Mouse (Mus musculus): ENCODE measurements at regions not wholly inside any gene's neighbourhood (a gene's known extent, or its start where the extent isn't known, plus 50 kb on each side); places are given as distances from the start of the nearest gene placed in this dataset.

DNA sequence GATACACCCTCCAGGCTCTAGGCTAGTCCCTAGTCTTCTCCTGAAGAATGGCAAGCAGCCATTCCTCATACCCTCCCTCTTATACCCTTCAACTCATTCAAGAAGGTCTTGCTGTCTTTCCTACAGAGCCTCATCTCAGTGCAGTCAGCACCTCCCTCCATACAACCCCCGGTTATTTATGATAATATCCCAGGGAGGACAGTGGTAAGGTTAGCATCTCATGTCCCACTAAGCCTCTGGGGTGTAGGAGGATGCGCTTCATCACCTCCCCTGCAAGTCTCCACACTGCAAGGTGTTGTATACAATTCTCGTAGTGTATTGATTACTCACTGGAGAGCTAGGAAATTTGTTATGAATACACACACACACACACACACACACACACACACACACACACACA is 80.2 kb upstream of the Shisa6 start:
- no peak for DNase-seq (ENCODE audit: low read depth, low spot score)

DNA sequence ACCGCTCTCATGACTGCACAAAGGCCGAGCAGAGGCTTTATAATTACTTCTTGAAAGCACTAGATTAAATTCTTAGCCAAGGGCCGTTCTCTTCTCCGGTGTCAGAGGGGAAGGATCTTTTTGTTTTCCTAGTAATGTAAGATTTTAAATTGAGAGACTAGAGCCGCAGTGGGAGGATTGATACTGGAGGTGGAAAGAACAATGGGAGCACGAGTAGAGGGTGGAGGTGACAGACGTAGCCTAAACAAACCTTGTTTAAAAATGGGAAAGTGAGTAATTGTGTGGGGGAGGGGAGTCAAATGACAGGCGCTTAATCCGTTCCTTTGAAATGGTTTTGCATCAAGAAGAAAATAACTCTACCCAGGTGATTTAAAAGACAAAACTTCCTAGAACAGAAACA is 80.9 kb upstream of the Shisa6 start:
- DNase-seq (ENCODE audit: low read depth, low spot score) = no peak

DNA sequence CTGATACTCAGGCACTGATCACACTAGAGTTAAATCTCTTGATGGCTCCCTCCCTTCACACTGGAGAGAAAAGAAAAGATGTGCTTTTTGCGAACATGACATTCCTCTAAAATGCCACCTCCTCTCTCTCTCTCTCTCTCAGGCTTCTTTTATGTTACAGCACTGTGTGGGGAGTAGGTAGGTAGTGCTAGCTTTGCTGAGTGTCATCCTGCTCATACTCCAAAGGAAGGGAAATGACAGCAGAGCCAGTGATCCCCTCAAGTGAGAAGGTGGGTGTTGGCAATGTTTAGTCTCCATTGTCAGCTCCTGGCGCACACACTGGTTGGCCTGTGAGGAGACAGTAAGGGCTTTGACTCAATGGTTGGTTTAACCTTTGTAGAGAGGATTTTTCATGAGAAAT is 84.0 kb upstream of the Shisa6 start:
- no peak for DNase-seq (ENCODE audit: low read depth, low spot score)

DNA sequence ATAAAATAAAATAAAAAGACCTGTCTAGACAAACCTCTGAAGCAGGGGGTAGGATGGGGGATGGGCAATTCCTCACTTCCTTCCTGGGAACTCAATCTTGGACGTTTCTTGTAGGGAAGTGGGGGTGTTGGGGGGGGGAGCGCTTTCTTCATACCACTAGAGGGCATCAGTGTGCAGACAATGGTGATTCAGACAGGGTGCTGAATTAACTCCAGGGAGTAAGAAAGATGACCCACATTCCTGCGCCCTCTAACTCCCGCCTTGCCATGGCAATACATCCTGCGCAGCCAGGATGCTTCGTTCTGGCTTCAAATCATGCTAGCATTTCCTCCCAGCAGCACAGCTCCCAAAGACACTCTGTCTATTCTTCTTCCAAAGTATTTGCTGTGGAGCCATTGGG is 87.4 kb upstream of the Shisa6 start:
- DNase-seq (ENCODE audit: low read depth, low spot score) = no peak

DNA sequence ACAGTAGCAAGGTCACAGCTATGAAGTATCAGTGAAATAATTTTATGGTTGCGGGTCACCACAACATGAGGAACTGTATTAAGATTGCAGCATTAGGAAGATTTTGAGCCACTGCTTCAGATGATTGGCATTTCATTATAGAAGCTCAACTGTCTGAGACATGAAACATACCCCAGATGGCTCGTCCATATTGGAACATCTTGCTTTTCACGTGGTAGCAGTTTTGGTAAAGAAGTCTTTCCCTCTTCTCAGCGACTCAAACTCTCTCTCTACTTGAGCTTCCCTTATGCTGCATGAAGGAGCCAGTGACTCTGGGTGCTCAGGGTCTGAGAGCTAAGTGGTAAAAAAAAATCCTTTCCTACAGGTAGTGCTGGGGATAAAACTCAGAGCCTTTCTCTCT is 99.7 kb upstream of the Shisa6 start:
- DNase-seq (ENCODE audit: low read depth, low spot score) = peak; percentile 6

DNA sequence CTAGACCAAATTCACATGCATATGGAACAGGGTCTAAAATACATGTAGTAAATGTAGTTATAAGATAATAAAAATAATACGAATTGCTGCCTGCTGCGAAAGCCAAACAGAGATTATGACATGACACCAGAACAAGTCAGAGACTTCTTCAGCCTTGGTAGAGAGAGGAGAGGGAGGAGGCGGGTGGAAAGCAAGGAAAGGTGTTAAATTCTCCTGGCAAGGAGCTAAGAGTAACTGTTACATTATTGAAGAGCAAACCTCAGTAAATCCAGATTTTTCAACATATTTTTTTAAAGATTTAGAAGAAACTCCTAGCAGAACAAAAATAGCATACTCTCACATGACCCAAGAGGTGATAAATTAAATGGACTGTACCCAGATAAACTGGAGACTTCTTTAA is 131.0 kb upstream of the Shisa6 start:
- DNase-seq (ENCODE audit: low read depth, low spot score) = no peak

DNA sequence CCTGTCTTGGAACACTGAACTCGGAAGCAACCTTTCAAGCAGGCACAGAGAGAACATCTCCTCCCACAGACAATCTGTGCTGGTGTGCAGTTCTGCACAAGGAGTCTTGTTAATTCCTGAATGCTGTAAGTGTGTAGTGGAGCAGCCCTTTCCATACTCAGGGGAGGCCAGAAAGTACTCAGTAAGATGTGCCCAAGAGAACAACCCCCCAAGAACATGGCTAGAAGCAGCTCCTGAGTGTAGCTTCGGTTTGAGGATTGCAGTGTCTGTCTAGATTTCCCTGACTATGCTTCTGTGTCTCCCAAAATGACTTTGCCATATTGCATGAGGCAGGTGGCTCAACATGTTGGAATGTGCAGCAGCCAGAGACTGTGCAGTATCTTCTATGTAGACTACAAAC is 148.8 kb upstream of the Shisa6 start:
- no peak for DNase-seq (ENCODE audit: low read depth, low spot score)

DNA sequence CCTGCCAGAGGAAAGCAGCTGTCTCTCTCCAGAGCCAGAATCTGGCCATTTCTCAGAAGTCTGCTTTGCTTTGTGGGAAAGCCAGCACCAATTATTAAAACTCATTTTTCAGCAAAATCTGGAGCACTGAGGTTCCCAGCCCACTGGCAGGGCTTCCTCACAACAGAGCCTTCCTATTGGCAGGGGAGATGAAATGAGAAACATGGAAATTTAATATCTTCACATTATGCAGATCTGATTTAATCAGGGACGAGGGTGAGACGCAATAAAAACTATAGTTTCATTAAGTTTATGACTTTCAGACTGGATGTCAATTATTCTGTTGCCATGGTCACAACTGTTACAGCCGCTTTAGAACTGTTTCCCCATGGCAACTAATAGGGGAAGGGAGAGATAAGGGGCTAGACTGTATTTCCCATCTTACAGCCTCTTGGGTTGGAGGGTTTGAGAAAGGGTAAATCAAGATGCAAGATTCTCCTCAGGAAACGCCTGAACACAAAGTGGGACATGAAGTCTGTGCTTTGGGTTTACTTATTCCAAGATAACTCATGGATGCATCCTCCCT is 154.4 kb upstream of the Shisa6 start:
- DNase-seq (ENCODE audit: low read depth, low spot score) = no peak

DNA sequence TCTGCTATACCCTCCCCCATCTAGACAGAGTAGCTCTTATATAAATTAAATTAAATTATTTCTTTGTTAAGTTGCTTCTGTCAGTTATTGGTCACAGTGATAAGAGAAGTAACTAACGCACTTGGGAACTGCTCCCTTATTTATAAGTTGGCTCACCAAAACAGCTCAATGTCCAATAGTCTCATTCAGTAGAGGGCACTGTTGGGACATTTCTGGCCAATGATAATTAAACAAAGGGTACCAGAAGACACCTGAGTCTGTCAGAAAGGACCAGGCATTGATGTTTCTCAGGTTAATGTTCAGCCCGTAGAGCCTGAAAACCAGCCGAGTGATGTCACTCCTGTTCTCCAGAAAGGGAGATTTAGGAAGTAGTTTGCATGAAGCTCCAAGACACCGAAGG is 156.1 kb upstream of the Shisa6 start:
- DNase-seq (ENCODE audit: low read depth, low spot score) = no peak

DNA sequence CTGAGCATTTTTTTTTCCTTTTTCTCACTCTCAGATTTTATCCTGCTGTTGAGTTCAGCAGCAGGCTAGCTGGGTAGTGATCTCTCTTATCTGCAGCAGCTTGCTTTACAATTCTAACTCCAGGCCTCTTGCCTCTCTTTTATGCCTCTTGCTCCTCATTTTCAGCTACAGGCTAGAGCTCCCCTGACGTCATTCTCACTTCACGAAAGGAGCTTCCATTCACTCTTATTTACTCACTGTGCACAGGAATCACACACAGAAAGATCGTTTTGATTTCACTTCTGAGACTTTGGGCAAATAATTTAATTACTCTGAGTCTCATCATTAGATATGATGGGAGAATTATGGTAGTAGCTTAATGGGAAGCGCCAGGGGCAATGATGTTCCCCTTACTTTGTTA is 158.4 kb upstream of the Shisa6 start:
- no peak for DNase-seq (ENCODE audit: low read depth, low spot score)

DNA sequence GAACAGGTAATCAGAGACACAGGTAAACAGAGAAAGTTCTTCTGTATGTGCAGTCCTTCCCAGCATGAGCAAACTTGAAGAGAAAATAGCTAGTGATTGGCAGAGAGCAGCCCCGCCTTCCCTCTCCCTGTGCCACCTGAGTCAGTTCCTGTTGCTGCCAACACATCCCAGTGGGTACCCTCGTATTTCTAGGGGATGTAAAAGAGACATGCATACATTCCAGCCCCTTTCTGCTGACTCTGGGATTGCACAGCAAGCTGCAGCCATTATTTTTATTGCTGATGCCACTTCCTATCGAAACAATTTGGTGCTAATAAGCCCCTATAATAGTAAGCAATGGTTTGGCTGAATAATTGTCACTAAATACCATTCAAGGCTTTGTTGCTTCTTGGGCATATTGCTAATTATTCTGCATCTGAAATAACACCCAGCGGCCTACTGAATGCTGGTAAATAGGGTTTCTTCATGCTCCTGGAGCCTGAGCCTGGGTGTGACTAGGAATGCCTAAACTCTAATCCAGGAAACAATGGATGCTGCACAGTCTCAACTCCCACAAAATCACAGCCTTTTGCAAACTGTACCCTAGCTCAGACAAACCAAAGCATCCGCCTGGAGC is 169.0 kb upstream of the Shisa6 start:
- DNase-seq (ENCODE audit: low read depth, low spot score) = peak; percentile 22

DNA sequence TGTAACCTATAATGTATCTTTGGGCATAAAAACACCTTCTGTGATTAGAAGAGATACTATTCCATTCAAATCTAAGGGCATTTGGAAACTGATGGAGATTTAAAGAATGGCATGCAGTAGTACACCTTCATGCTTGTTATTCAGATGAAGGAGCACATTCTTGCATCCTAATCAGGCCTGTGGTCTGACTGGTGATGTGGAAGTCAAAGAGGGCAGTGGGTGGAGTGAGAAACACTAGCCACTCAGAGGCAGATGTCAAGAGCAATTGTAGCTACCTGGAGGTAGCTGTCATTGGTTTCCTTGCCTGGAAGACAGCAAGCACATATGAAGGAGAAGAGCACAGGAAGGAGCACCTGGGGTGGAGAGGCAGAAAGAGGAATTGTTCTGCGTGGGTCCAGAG is 171.0 kb upstream of the Shisa6 start:
- no peak for DNase-seq (ENCODE audit: low read depth, low spot score)

DNA sequence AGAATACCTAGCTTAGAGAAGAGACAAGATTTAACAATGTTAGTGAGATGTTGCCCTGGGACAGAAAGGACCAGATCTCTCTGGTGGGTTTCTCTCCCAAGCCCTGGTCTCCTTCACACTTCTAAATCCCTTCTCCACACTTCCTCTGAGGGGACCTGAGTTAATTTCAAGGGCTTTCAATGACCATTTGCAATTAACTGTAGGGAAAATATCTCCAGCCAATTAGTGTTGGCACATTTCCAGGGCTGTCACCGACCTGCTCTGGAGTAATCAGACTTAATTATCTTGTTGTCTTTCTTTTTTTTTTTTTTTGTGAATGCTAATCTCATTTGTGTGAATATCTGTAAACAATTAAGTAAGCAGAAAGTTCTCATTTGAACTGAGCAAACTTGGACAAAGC is 166.3 kb upstream of the Pirt start:
- DNase-seq (ENCODE audit: low read depth, low spot score) = no peak

DNA sequence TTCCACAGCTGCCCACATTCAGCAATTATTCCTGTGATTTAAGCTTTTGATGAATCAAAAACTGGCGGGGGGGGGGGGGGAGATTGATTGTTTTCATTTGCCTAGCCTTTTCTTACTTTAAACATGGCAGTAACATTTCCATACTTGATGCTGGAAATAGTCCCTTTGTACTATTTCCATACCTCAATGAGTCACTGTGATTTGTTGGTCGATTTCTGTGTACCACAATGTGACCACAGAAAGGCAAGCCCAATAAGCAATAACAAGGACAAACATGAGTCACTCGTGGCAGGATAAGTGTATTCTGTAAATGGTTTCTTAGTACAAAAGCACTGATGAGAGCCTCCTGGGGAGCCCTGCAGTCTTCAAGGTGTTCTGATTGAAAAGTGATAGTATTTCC is 121.8 kb upstream of the Pirt start:
- DNase-seq (ENCODE audit: low read depth, low spot score) = no peak

DNA sequence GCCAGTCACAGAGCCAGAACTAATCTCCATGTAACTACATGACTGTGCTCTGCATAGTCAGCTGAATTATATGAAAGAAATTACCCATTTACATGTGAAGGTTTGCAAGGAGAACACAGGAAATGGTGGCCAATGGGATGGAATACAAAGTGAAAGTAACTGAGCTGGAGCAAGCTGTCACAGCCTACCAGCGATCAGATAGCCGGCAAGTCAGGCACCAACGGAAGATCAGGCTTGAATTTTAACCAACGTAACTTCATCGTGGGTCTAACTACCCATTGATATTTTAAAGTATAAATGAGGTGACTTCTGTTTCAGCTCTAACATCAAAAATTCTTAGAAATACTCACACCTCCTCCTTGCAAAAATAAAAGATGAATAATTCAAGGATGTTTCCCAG is 104.9 kb upstream of the Pirt start:
- DNase-seq (ENCODE audit: low read depth, low spot score) = no peak

DNA sequence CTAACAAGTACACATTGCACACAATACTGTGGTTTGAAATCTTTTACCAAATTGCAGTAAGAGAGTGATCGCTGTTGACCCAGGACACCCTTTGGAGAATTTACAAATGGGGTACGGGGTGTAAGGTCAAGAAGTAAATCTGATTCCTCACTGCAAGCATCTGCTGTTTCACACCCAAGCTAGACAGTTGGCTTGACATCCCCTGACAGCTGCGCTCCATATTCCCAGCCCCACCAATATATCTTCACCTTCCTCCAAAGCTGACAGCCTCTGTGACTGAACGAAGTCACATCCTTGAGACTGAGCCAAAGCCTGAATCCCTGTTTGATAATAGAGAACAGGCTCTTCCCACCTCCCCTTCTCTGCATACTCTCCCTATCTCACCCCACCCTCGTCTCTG is 98.5 kb upstream of the Pirt start:
- DNase-seq (ENCODE audit: low read depth, low spot score) = no peak

DNA sequence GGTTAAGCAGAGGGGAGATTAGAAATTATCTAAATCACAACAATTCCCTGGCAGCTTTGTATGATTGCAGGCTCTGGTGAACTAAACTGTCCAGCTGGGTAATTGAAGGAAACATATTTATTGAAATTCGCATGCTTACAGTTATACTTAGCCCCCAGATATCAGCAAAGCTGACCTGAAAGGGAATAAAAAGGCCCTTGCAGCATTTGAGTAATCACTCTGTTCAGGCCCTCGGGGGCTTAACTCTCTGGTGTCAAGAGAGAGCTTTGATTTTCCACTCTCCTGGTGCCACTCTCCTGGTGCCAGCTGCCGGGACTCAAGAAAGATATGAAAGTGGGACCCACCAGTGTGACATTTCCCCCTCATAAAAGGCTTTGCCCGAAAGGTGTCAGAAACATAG is 98.0 kb upstream of the Pirt start:
- no peak for DNase-seq (ENCODE audit: low read depth, low spot score)

DNA sequence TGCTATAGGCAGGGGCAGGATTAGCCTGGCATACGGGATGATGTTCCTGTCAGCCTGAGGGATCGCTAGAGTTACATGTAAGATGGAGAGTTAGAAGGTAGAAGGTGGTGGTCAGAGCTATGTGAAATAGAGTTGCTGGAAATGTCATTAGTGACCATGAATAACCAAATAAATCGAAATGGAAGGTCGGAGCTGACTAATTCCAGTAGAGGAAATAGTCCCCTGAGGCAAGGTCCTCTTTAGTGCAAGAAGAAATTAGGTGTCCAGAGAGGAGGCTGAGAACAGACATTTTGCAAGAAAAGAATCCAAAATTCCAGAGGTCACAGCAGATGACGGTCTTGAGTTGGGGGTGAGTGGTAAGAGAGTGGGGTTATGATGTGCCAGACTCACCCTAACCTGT is 75.9 kb upstream of the Pirt start:
- no peak for DNase-seq (ENCODE audit: low read depth, low spot score)

DNA sequence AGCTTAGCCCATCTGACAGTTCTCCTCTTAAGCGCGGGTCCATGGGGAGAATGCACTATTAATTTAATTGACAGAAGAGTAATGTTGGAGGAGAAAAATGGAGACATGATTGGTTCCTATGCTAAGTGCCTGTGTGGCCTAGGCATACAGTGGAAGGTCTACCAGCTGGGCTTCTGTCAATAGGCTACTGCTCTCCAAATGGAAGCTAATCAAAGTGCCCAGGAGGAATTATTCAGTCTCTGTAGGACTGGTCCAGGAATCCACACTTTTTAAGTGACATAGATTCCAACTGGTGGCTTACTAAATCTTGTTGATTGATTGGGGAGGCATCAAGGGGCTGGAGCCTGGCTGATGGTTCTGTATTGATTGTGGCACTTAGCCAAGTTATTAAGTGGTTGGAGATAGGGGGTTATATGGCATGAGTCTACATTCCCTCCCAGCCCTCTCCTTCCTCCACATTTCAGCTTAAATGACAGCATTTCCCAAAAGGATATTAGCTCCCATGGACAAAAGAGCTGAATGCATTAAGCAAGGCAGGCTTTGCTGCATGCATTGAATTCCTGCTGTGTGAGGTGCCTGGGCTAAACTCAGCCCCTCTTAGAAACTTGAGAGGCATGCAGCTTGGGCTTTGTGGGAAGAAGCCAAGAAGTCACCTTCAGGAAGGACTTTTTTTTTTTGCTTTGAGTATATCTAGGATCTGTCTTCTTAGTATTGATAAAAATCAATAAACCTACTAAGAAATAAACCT is 75.0 kb upstream of the Pirt start:
- DNase-seq (ENCODE audit: low read depth, low spot score) = no peak

DNA sequence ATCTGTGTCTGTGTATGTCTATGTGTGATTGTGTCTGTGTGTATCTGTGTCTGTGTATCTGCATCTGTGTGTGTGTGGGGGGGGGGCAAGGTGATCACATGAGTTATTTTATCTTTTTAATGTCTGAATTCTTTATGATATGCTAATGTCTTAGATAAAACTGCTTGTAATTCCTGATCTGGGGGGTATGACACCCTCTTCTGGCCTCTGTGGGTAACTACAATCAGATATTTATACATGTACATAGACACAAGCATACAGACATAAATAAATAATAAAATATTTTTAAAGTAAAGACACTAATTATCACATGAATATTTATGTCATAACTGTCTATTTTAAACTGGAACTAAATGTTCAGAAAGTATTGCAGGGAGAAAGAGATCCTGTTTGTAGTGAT is 66.5 kb upstream of the Pirt start:
- DNase-seq (ENCODE audit: low read depth, low spot score) = no peak

DNA sequence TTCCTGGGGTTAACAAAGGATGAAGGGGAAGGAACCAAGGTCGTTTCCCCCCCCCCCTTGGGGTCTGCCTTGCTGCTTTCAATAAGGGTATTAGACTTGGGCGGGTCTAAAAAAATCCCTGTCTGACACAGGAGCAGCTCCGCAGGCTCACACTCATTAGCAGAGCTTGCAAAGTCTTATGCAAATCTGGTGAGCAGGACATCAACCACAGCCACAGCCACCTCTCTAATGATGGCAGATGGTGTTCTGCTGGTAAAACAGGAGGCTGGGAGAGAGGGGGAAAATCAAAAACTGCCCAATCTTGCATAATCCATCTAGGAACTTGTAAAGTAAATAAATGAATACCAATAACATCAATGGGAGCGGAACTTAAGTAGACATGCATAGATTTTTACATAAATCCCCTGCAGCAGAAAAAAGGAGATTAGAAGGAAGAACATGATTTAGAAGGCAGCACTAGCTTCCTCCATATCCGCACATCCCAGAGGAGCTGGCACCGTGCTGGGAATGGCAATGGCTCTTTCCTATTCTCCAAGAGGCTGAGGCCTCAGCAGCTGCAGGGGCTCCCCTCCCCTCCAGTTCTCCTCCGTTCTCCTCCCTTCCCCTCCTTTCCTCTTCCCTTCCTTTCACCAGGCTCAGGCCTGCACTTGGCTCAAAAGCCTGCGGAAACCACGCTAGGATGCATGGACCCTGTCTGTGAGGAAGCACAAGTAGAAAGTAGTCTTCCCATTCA is 65.6 kb upstream of the Pirt start:
- DNase-seq (ENCODE audit: low read depth, low spot score) = peak; percentile 32
